Mouse (Mus musculus) embryo, embryonic 10 days (tissue): ENCODE measurements at regions not wholly inside any gene's neighbourhood (a gene's known extent, or its start where the extent isn't known, plus 50 kb on each side); places are given as distances from the start of the nearest gene placed in this dataset.
"Not testable (repeated sequence)": the region's sequence is repeated elsewhere in the genome, so short reads cannot be mapped to it uniquely, and the experiment has no call there.

Experiments
- DNase-seq: peaks from one replicate; pipeline ENCODE4 v3.0.0-alpha.2; 2015; ENCODE audit warnings: low spot score

GRCm38 (mm10) chr14:53001289-53001688, 505.7 kb upstream of the Olfr1507 start:
- DNase-seq, result not testable (repeated sequence)

- not testable (repeated sequence) for DNase-seq
Measured at GRCm38 (mm10) chr14:52992106-52992760, 496.7 kb upstream of the Olfr1507 start.

GRCm38 (mm10) chr14:52991328-52991665, 495.7 kb upstream of the Olfr1507 start:
- DNase-seq, result not testable (repeated sequence)

- not testable (repeated sequence) for DNase-seq
Measured at GRCm38 (mm10) chr14:52990569-52991327, 495.2 kb upstream of the Olfr1507 start.

GRCm38 (mm10) chr14:52989940-52990339, 494.4 kb upstream of the Olfr1507 start:
- DNase-seq, result not testable (repeated sequence)

- DNase-seq, result not testable (repeated sequence)
Measured at GRCm38 (mm10) chr14:52988563-52988962, 493.0 kb upstream of the Olfr1507 start.

GRCm38 (mm10) chr14:52972207-52973003, 476.9 kb upstream of the Olfr1507 start:
- DNase-seq, result not testable (repeated sequence)

- not testable (repeated sequence) for DNase-seq
Measured at GRCm38 (mm10) chr14:52962110-52962509, 466.6 kb upstream of the Olfr1507 start.

GRCm38 (mm10) chr14:52956515-52956914, 461.0 kb upstream of the Olfr1507 start:
- DNase-seq, result not testable (repeated sequence)

- DNase-seq, result not testable (repeated sequence)
Measured at GRCm38 (mm10) chr14:52944925-52945324, 449.4 kb upstream of the Olfr1507 start.

- DNase-seq, result not testable (repeated sequence)
Measured at GRCm38 (mm10) chr14:52942438-52942837, 446.9 kb upstream of the Olfr1507 start.

GRCm38 (mm10) chr14:52941747-52942146, 446.2 kb upstream of the Olfr1507 start:
- not testable (repeated sequence) for DNase-seq

- not testable (repeated sequence) for DNase-seq
Measured at GRCm38 (mm10) chr14:52920138-52920537, 424.6 kb upstream of the Olfr1507 start.

- not testable (repeated sequence) for DNase-seq
Measured at GRCm38 (mm10) chr14:52913814-52914213, 418.3 kb upstream of the Olfr1507 start.

- not testable (repeated sequence) for DNase-seq
Measured at GRCm38 (mm10) chr14:52899629-52900028, 404.1 kb upstream of the Olfr1507 start.

- not testable (repeated sequence) for DNase-seq
Measured at GRCm38 (mm10) chr14:52898310-52898709, 402.8 kb upstream of the Olfr1507 start.

- not testable (repeated sequence) for DNase-seq
Measured at GRCm38 (mm10) chr14:52879978-52880377, 384.4 kb upstream of the Olfr1507 start.

GRCm38 (mm10) chr14:52863841-52864240, 368.3 kb upstream of the Olfr1507 start:
- DNase-seq, result not testable (repeated sequence)

- not testable (repeated sequence) for DNase-seq
Measured at GRCm38 (mm10) chr14:52863107-52863506, 367.6 kb upstream of the Olfr1507 start.

- DNase-seq, result not testable (repeated sequence)
Measured at GRCm38 (mm10) chr14:52862491-52862890, 366.9 kb upstream of the Olfr1507 start.

GRCm38 (mm10) chr14:52855339-52855738, 359.8 kb upstream of the Olfr1507 start:
- DNase-seq, result not testable (repeated sequence)

GRCm38 (mm10) chr14:52853598-52853997, 358.0 kb upstream of the Olfr1507 start:
- DNase-seq, result not testable (repeated sequence)
